7 mouse cellular contexts compared by ENCODE assay signal in the genomic region with DNA sequence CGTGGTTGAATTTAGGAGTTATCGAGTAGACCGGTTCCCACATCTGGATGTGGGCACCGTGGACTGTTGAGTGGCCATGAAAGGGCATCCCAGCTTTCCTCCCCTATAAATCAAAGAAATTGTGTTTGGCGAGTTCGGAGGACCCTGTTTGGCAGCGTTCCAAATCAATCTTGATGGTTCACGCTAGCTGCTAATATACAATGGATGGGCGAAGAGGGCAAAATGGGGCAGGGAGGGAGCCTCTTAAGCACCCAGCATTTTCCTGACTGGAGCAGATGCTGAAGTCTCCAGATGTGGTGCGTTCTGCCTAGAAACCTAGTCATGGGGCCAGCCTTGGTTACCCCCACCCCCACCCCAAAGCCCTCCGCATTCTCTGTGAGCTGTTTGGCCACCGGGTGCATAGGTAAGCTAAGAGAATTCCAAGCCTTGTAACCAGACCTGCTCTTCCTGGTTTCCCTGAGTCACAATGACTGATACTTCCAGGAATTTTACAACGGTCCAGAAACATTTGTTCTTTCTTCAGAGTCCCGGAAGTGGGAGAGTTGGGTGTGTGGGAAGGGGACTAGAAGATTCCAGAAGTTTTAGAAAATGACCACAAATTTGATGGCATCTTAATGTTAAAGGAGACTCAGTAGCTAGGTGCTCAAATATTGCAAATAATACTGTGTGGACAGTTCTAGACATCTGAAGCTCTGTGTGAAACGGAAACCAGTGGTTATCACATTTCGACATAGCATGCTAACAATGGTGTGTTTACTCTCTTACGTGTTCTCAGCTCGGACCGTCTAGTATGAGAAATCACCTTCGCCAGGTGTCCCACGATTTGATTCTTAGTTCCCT. TPM values are rescaled to one million over a fixed set of nuclear protein-coding genes. Genes with fewer than 3 reads are reported as not detected.
DNase-seq lines count a peak whose midpoint lies in the region; ATAC-seq lines count a peak whose summit lies in the region.

No protein-coding gene starts in this region.

- 7% methylated on average over 21 of the region's 21 CpGs for WGBS in forebrain, embryonic 16.5 days
- WGBS in macrophage (ENCODE audit: missing documents), result 29% methylated on average over 21 of the region's 21 CpGs

- H3K9ac ChIP-seq in forebrain, embryonic 16.5 days (replicated peaks; ENCODE audit: low read depth, low read length), result peak overlapping the region; percentile 60; the same call in 1 of the 2 replicates

- H3K27ac ChIP-seq in forebrain, embryonic 16.5 days (ENCODE audit: low read length), result no peak overlapping the region
- no peak overlapping the region for H3K27ac ChIP-seq in macrophage

- ATAC-seq in forebrain, embryonic 16.5 days, result no peak
- no peak for ATAC-seq in erythroid progenitor cell, adult 5-6 weeks (replicated peaks; ENCODE audit: low FRiP score, poor library complexity, severe bottlenecking)

- peaks cover 17% of the 10 kb centered on the region for H3K4me1 ChIP-seq in forebrain, embryonic 16.5 days (replicated peaks; ENCODE audit: control insufficient read depth, insufficient read depth, low read length)

- H3K4me2 ChIP-seq in forebrain, embryonic 16.5 days (ENCODE audit: low read length), result peak overlapping the region; percentile 92

- DNase-seq in 416B (ENCODE audit: low read depth) (peak; percentile 69), ES-CJ7 (ENCODE audit: low read depth, low spot score) (peak; percentile 69)
- DNase-seq in thymus, postnatal 10 days (ENCODE audit: low spot score in 2 of 2), result no peak
- DNase-seq in cerebellum, adult 11-12 months, result no peak

- no peaks in the 10 kb centered on the region for H3K36me3 ChIP-seq in forebrain, embryonic 16.5 days (ENCODE audit: control insufficient read depth, insufficient read depth)
- no peaks in the 10 kb centered on the region for H3K36me3 ChIP-seq in macrophage (ENCODE audit: inconsistent target)

- peak overlapping the region; percentile 53 for H3K4me3 ChIP-seq in forebrain, embryonic 16.5 days (replicated peaks; ENCODE audit: low read length)
- peak overlapping the region; percentile 33; the same call in 1 of the 2 replicates for H3K4me3 ChIP-seq in macrophage (ENCODE audit: inconsistent target)

- no peaks in the 10 kb centered on the region for H3K27me3 ChIP-seq in forebrain, embryonic 16.5 days (replicated peaks; ENCODE audit: control insufficient read depth, insufficient read depth, low read length)

- H3K79me2 ChIP-seq in macrophage (ENCODE audit: inconsistent target), result no peaks in the 10 kb centered on the region

- H3K9me3 ChIP-seq in forebrain, embryonic 16.5 days (ENCODE audit: control insufficient read depth, low read length), result no peaks in the 10 kb centered on the region

RNA-seq across cellular contexts. Expression of gene Gcnt2, which starts 57.0 kb away (rescaled TPM):
- 5.1 and 5.2 TPM in 2 replicates for polyA plus RNA-seq in forebrain, embryonic 16.5 days (2015; fragmentation: Nextera tagmentation; extraction: Ambion mirVana)
- 10 to 100 TPM in 1 of 26 experiments, 1 to 10 TPM in 15, under 1 TPM in 9, not detected in 1; 0.20 to 20.1 (median 1.2) TPM for total RNA-seq in macrophage (2018; cell fraction: chromatin; rRNA removed)
- 1 to 10 TPM in 5 of 26 experiments, under 1 TPM in 21; 0.22 to 2.1 (median 0.62) TPM for total RNA-seq in macrophage (2018; cell fraction: cytosol; rRNA removed)
- total RNA-seq in macrophage (2018; cell fraction: nucleus; rRNA removed), result 10 to 100 TPM in 2 of 26 experiments, 1 to 10 TPM in 21, under 1 TPM in 3; 0.33 to 15.6 (median 2.2) TPM
- 0.42 to 0.68 TPM (median 0.46 TPM) in 3 replicates for polyA plus RNA-seq in macrophage (2018)
- 6.1 and 7.1 TPM in 2 replicates for total RNA-seq in erythroid progenitor cell, adult 5-6 weeks (2015; ENCODE audit: low replicate concordance)
- total RNA-seq in erythroid progenitor cell, adult 5-6 weeks (2017; ENCODE audit: low replicate concordance), result 1.4 and 1.9 TPM in 2 replicates

Comparison
In these comparisons a context has a peak if more than half of its experiments do, and no peak if none do; other contexts are left out.
1. DNase-seq: peak in 416B (single experiment) and ES-CJ7 (single experiment); none in thymus, postnatal 10 days (0 of 2) and cerebellum, adult 11-12 months (single experiment).